Comparison of ENCODE assay signal across 8 mouse cellular contexts in genomic region chr9:108338886-108339781, GRCm38 (mm10). TPM values are rescaled to one million over a fixed set of nuclear protein-coding genes. Genes with fewer than 3 reads are reported as not detected.
DNase-seq lines count a peak whose midpoint lies in the region; ATAC-seq lines count a peak whose summit lies in the region.

Gene Gpx1 (plus strand): TSS chr9:108338903.

- peaks cover 28% of the 10 kb centered on the region for H3K36me3 ChIP-seq in hindbrain, embryonic 14.5 days (replicated peaks; ENCODE audit: control insufficient read depth, insufficient read depth)

- peaks cover 17% of the 10 kb centered on the region for H3K4me1 ChIP-seq in hindbrain, embryonic 14.5 days (replicated peaks; ENCODE audit: control insufficient read depth, insufficient read depth, low read length)

- DNase-seq in R1 (ENCODE audit: low read depth, low spot score), result peak; percentile 99
- peak; percentile 85 to 88 for DNase-seq in cerebellum, postnatal 25 days
- peak; percentile 61 to 68 for DNase-seq in frontal cortex, postnatal 25 days (ENCODE audit: low spot score in 2 of 2)
- DNase-seq in hindbrain, embryonic 14.5 days (ENCODE audit: low spot score), result peak; percentile 92
- peak; percentile 79 to 84 for DNase-seq in layer of hippocampus, postnatal 36 days
- DNase-seq in lung, postnatal 36 days, result peak; percentile 98
- peak; percentile 95 for DNase-seq in retina, postnatal 1 day
- DNase-seq in urinary bladder, adult 18-20 months (ENCODE audit: low spot score in 2 of 2), result peak; percentile 77 to 95

- H3K9me3 ChIP-seq in hindbrain, embryonic 14.5 days (ENCODE audit: control insufficient read depth, low read length), result no peaks in the 10 kb centered on the region

- H3K9ac ChIP-seq in hindbrain, embryonic 14.5 days, result peak within 1 kb of the TSS; percentile 85

- H3K4me3 ChIP-seq in hindbrain, embryonic 14.5 days (replicated peaks; ENCODE audit: low read length), result peak within 1 kb of the TSS; percentile 60

- H3K27me3 ChIP-seq in hindbrain, embryonic 14.5 days (ENCODE audit: control insufficient read depth, insufficient read depth, low read length), result no peaks in the 10 kb centered on the region

- H3K27ac ChIP-seq in hindbrain, embryonic 14.5 days, result peak within 1 kb of the TSS; percentile 82

- peak; percentile 97 for ATAC-seq in hindbrain, embryonic 14.5 days (ENCODE audit: low FRiP score)

- WGBS in hindbrain, embryonic 14.5 days, result under 1% methylated on average over 49 of the region's 49 CpGs

- H3K4me2 ChIP-seq in hindbrain, embryonic 14.5 days (replicated peaks), result peak within 1 kb of the TSS; percentile 80

RNA-seq across cellular contexts. Expression of gene Gpx1, which starts in this region (rescaled TPM):
- 462 and 488 TPM in 2 replicates for polyA plus RNA-seq in hindbrain, embryonic 14.5 days (2014; fragmentation: Nextera tagmentation; extraction: Ambion mirVana)
- total RNA-seq in layer of hippocampus, postnatal 36 days (2021), result 10 to 100 TPM; 61.2 to 62.8 TPM

Comparison
In these comparisons a context has a peak if more than half of its experiments do, and no peak if none do; other contexts are left out.
1. Peak in every context shown above with its lines: DNase-seq, ATAC-seq, H3K4me3 ChIP-seq and H3K27ac ChIP-seq.